Mouse (Mus musculus) erythroblast, adult 5-6 weeks (primary cell): Measurements from ENCODE around the gene Npw. TPM values are rescaled to one million over a fixed set of nuclear protein-coding genes. Genes with fewer than 3 reads are reported as not detected.
A peak's percentile ranks its signal among the peaks of the same experiment; 100 is the strongest.

Experiments used
- ATAC-seq: replicated peaks from 2 replicates; pipeline ENCODE4 v1.8.0; 2016; ENCODE audit warnings: moderate number of reproducible peaks, mild to moderate bottlenecking, moderate TSS enrichment, inconsistent platforms; ENCODE audit not compliant: poor library complexity, low FRiP score, severe bottlenecking
- total RNA-seq, 2 experiments: library from RNA; stranded (forward) in 1 of 2; stranded (reverse) in 1 of 2; fragments of 150-400 nt in 1 of 2; fragments of 200-764, 138-1000 nt in 1 of 2; gene quantifications; 2 replicates each; pipeline versions ENCODE4 v1.2.3 to v1.2.4; 2015 to 2017; ENCODE audit warnings: low replicate concordance in 2 of 2

Gene Npw
- total RNA-seq, 2 experiments from 2014 or later, result not detected

DNA sequence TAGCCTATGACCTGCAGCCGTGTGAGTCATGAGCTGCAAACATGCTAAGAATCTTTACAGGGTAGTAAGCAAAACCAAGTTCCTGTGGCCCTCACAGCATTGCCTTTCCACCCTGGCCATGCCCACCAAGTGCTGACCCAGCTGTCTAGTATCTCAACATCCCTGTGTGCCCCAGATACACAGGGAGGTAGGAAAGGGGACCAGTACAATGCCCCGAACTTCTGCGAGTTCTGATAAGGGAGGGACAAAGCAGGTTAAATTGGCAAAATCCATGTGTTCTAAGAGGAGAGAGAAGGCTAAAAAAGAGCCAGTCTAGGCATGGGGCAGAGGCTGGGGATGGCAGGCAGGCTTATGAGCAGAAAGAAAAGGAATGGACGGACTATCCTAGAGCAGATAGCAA lies 49.9 kb downstream of the Npw start:
- peak; percentile 27 for ATAC-seq

Other genes starting within 250 kb of the Npw start
Only the 30 nearest of the 34 such genes appear.
- 2.7 and 5.4 TPM in 2 replicates for gene Eci1, start 231.8 kb downstream of the Npw start, total RNA-seq (2015; ENCODE audit: low replicate concordance)
- 4.3 and 15.3 TPM in 2 replicates for gene Eci1, start 231.8 kb downstream of the Npw start, total RNA-seq (2017; ENCODE audit: low replicate concordance)
- gene Dnase1l2, start 215.4 kb downstream of the Npw start, total RNA-seq (2015; ENCODE audit: low replicate concordance), result 2.1 TPM in 1 of 2 replicates, not detected in the other
- 0.85 and 5.6 TPM in 2 replicates for gene Dnase1l2, start 215.4 kb downstream of the Npw start, total RNA-seq (2017; ENCODE audit: low replicate concordance)
- 15.0 and 20.9 TPM in 2 replicates for gene E4f1, start 188.1 kb downstream of the Npw start, total RNA-seq (2015; ENCODE audit: low replicate concordance)
- 13.4 and 14.1 TPM in 2 replicates for gene E4f1, start 188.1 kb downstream of the Npw start, total RNA-seq (2017; ENCODE audit: low replicate concordance)
- gene Pgp, start 188.1 kb downstream of the Npw start, total RNA-seq (2015; ENCODE audit: low replicate concordance), result 14.2 and 20.2 TPM in 2 replicates
- 6.1 and 8.1 TPM in 2 replicates for gene Pgp, start 188.1 kb downstream of the Npw start, total RNA-seq (2017; ENCODE audit: low replicate concordance)
- gene Bricd5, start 184.6 kb downstream of the Npw start, total RNA-seq (2015; ENCODE audit: low replicate concordance), result 1.7 TPM in 1 of 2 replicates, not detected in the other
- 1.1 TPM in 1 of 2 replicates, not detected in the other for gene Bricd5, start 184.6 kb downstream of the Npw start, total RNA-seq (2017; ENCODE audit: low replicate concordance)
- gene Mlst8, start 179.4 kb downstream of the Npw start, total RNA-seq (2015; ENCODE audit: low replicate concordance), result 5.9 and 15.8 TPM in 2 replicates
- gene Mlst8, start 179.4 kb downstream of the Npw start, total RNA-seq (2017; ENCODE audit: low replicate concordance), result 5.5 and 8.2 TPM in 2 replicates
- gene Caskin1, start 169.9 kb downstream of the Npw start, total RNA-seq (2015; ENCODE audit: low replicate concordance), result not detected in 2 replicates
- not detected in 2 replicates for gene Caskin1, start 169.9 kb downstream of the Npw start, total RNA-seq (2017; ENCODE audit: low replicate concordance)
- gene Traf7, start 130.5 kb downstream of the Npw start, total RNA-seq (2015; ENCODE audit: low replicate concordance), result 11.9 and 13.2 TPM in 2 replicates
- 24.2 and 45.2 TPM in 2 replicates for gene Traf7, start 130.5 kb downstream of the Npw start, total RNA-seq (2017; ENCODE audit: low replicate concordance)
- gene Rab26, start 124.2 kb downstream of the Npw start, total RNA-seq (2015; ENCODE audit: low replicate concordance), result not detected in 2 replicates
- gene Rab26, start 124.2 kb downstream of the Npw start, total RNA-seq (2017; ENCODE audit: low replicate concordance), result not detected in 2 replicates
- gene Pkd1, start 108.6 kb downstream of the Npw start, total RNA-seq (2015; ENCODE audit: low replicate concordance), result 1.5 and 6.1 TPM in 2 replicates
- 3.8 and 16.2 TPM in 2 replicates for gene Pkd1, start 108.6 kb downstream of the Npw start, total RNA-seq (2017; ENCODE audit: low replicate concordance)
- gene Tsc2, start 25.8 kb downstream of the Npw start, total RNA-seq (2015; ENCODE audit: low replicate concordance), result 16.3 and 75.9 TPM in 2 replicates
- gene Tsc2, start 25.8 kb downstream of the Npw start, total RNA-seq (2017; ENCODE audit: low replicate concordance), result 8.6 and 9.0 TPM in 2 replicates
- 1.0 TPM in 1 of 2 replicates, not detected in the other for gene Nthl1, start 25.8 kb downstream of the Npw start, total RNA-seq (2015; ENCODE audit: low replicate concordance)
- 0.56 and 0.85 TPM in 2 replicates for gene Nthl1, start 25.8 kb downstream of the Npw start, total RNA-seq (2017; ENCODE audit: low replicate concordance)
- gene Slc9a3r2, start 8.1 kb downstream of the Npw start, total RNA-seq (2015; ENCODE audit: low replicate concordance), result 0.38 TPM in 1 of 2 replicates, not detected in the other
- 0.56 and 1.8 TPM in 2 replicates for gene Slc9a3r2, start 8.1 kb downstream of the Npw start, total RNA-seq (2017; ENCODE audit: low replicate concordance)
- 3.7 and 7.9 TPM in 2 replicates for gene Zfp598, start 11.2 kb upstream of the Npw start, total RNA-seq (2015; ENCODE audit: low replicate concordance)
- gene Zfp598, start 11.2 kb upstream of the Npw start, total RNA-seq (2017; ENCODE audit: low replicate concordance), result 4.0 and 4.3 TPM in 2 replicates
- gene Syngr3, start 31.5 kb upstream of the Npw start, total RNA-seq (2015; ENCODE audit: low replicate concordance), result not detected in 2 replicates
- not detected in 2 replicates for gene Syngr3, start 31.5 kb upstream of the Npw start, total RNA-seq (2017; ENCODE audit: low replicate concordance)
- 2.7 and 6.3 TPM in 2 replicates for gene Gfer, start 37.7 kb upstream of the Npw start, total RNA-seq (2015; ENCODE audit: low replicate concordance)
- 3.0 and 7.2 TPM in 2 replicates for gene Gfer, start 37.7 kb upstream of the Npw start, total RNA-seq (2017; ENCODE audit: low replicate concordance)
- gene Noxo1, start 37.8 kb upstream of the Npw start, total RNA-seq (2015; ENCODE audit: low replicate concordance), result not detected in 2 replicates
- gene Noxo1, start 37.8 kb upstream of the Npw start, total RNA-seq (2017; ENCODE audit: low replicate concordance), result not detected in 2 replicates
- gene Tbl3, start 49.2 kb upstream of the Npw start, total RNA-seq (2015; ENCODE audit: low replicate concordance), result 0.58 and 5.9 TPM in 2 replicates
- 4.3 and 11.9 TPM in 2 replicates for gene Tbl3, start 49.2 kb upstream of the Npw start, total RNA-seq (2017; ENCODE audit: low replicate concordance)
- not detected in 2 replicates for gene Rnf151, start 59.6 kb upstream of the Npw start, total RNA-seq (2015; ENCODE audit: low replicate concordance)
- not detected in 2 replicates for gene Rnf151, start 59.6 kb upstream of the Npw start, total RNA-seq (2017; ENCODE audit: low replicate concordance)
- 1,254 and 1,636 TPM in 2 replicates for gene Rps2, start 59.7 kb upstream of the Npw start, total RNA-seq (2015; ENCODE audit: low replicate concordance)
- 281 and 355 TPM in 2 replicates for gene Rps2, start 59.7 kb upstream of the Npw start, total RNA-seq (2017; ENCODE audit: low replicate concordance)
- gene Ndufb10, start 66.0 kb upstream of the Npw start, total RNA-seq (2015; ENCODE audit: low replicate concordance), result 52.0 and 124 TPM in 2 replicates
- gene Ndufb10, start 66.0 kb upstream of the Npw start, total RNA-seq (2017; ENCODE audit: low replicate concordance), result 74.1 and 90.5 TPM in 2 replicates
- gene Rpl3l, start 69.4 kb upstream of the Npw start, total RNA-seq (2015; ENCODE audit: low replicate concordance), result not detected in 2 replicates
- gene Rpl3l, start 69.4 kb upstream of the Npw start, total RNA-seq (2017; ENCODE audit: low replicate concordance), result not detected in 2 replicates
- 177 and 224 TPM in 2 replicates for gene Msrb1, start 78.2 kb upstream of the Npw start, total RNA-seq (2015; ENCODE audit: low replicate concordance)
- 42.8 and 97.5 TPM in 2 replicates for gene Msrb1, start 78.2 kb upstream of the Npw start, total RNA-seq (2017; ENCODE audit: low replicate concordance)
- not detected in 2 replicates for gene Hs3st6, start 94.5 kb upstream of the Npw start, total RNA-seq (2015; ENCODE audit: low replicate concordance)
- not detected in 2 replicates for gene Hs3st6, start 94.5 kb upstream of the Npw start, total RNA-seq (2017; ENCODE audit: low replicate concordance)
- gene Meiob, start 145.8 kb upstream of the Npw start, total RNA-seq (2015; ENCODE audit: low replicate concordance), result not detected in 2 replicates
- gene Meiob, start 145.8 kb upstream of the Npw start, total RNA-seq (2017; ENCODE audit: low replicate concordance), result not detected in 2 replicates
- 191 and 222 TPM in 2 replicates for gene Hagh, start 181.7 kb upstream of the Npw start, total RNA-seq (2015; ENCODE audit: low replicate concordance)
- 223 and 230 TPM in 2 replicates for gene Hagh, start 181.7 kb upstream of the Npw start, total RNA-seq (2017; ENCODE audit: low replicate concordance)
- 58.0 and 66.9 TPM in 2 replicates for gene Fahd1, start 191.9 kb upstream of the Npw start, total RNA-seq (2015; ENCODE audit: low replicate concordance)
- 71.4 and 87.7 TPM in 2 replicates for gene Fahd1, start 191.9 kb upstream of the Npw start, total RNA-seq (2017; ENCODE audit: low replicate concordance)
- not detected in 2 replicates for gene Igfals, start 207.5 kb upstream of the Npw start, total RNA-seq (2015; ENCODE audit: low replicate concordance)
- 0.17 TPM in 1 of 2 replicates, not detected in the other for gene Igfals, start 207.5 kb upstream of the Npw start, total RNA-seq (2017; ENCODE audit: low replicate concordance)
- gene Nubp2, start 227.9 kb upstream of the Npw start, total RNA-seq (2015; ENCODE audit: low replicate concordance), result 25.4 and 31.6 TPM in 2 replicates
- gene Nubp2, start 227.9 kb upstream of the Npw start, total RNA-seq (2017; ENCODE audit: low replicate concordance), result 10.6 and 11.4 TPM in 2 replicates
- gene Spsb3, start 228.2 kb upstream of the Npw start, total RNA-seq (2015; ENCODE audit: low replicate concordance), result 20.4 and 49.3 TPM in 2 replicates
- gene Spsb3, start 228.2 kb upstream of the Npw start, total RNA-seq (2017; ENCODE audit: low replicate concordance), result 28.2 and 35.1 TPM in 2 replicates